Mouse (Mus musculus) lung, adult 2 months (tissue): ENCODE results near the gene Atp6v1e2.

Source experiments
- CTCF ChIP-seq: fragments of 200-500 bp; IDR thresholded peaks from 2 replicates; pipeline ENCODE4 v1.5.1; 2011; ENCODE audit warnings: mild to moderate bottlenecking, low read length, control low read depth; ENCODE audit not compliant: insufficient read depth
- POLR2A ChIP-seq: fragments of 200-500 bp; IDR thresholded peaks from 2 replicates; pipeline ENCODE4 v1.6.1; 2011; ENCODE audit warnings: low read depth, mild to moderate bottlenecking, control low read depth, low read length, borderline replicate concordance; ENCODE audit errors: extremely low read depth

GRCm38 (mm10) chr17:86964502-86964901 lies 16.8 kb upstream of the Atp6v1e2 start:
- TF ChIP-seq POLR2A (peak; percentile 25; the same call in 1 of the 2 replicates), CTCF (no peak)
